Mouse (Mus musculus): ENCODE data around the gene Defa25.
"Not testable (repeated sequence)": the region's sequence is repeated elsewhere in the genome, so short reads cannot be mapped to it uniquely, and the experiment has no call there.

Gene Defa25

GRCm38 (mm10) chr8:21084142-21084541 is at the start of gene Defa25:
Gene Defa25, plus strand, starts transcription at chr8:21084442.
- not testable (repeated sequence) for DNase-seq (ENCODE audit: low spot score)

- DNase-seq (ENCODE audit: low spot score) = not testable (repeated sequence)
These were observed 29.5 kb upstream of the Defa25 start, which contains the start of gene Defa23 for GRCm38 (mm10) chr8:21054747-21055146. Gene Defa23, plus strand, starts transcription at chr8:21055047.

GRCm38 (mm10) chr8:21064738-21065137 is 19.5 kb upstream of the Defa25 start, which contains the start of gene Defa35:
Gene Defa35, plus strand, starts transcription at chr8:21065038.
- DNase-seq (ENCODE audit: low spot score) = not testable (repeated sequence)

DNA sequence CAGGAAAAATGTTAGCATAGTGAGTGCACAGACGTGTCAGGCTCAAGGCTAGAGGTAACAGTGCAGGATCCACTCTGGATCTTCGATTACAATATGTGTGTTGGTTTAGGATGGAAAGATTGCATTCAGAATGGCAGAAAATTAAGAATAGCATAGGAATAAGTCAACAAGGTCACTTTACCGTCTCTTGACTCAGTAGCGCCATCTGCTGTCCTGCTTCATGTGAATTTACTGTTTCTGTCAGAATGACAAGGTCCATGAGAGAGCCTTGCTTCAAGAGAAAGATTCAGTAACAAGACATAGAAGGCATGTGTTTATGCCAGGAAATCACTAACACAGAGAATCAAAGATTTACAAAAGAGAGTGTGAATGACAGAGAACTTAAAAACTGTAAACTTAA is 8.9 kb downstream of the Defa25 start:
- peak; percentile 33 for DNase-seq (ENCODE audit: low spot score)

DNA sequence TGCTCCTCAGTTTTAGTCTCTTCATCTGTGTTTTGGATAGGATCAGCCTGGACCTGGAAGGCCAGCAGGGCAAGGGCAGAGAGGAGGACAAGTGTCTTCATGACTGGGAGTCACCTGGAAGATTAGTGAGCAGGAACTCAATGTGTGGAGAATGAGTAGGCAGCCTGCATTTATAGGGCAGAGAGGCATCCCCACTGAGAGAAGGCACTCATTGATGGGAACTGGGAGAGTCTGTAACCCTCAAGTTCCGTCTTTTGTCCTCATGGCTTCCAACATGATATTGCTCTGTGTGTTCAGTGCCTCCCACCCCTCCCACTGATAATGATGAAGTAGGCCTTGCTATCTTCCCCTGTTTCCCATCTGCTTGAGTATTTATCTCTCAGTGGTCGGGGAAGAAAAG is 11.7 kb downstream of the Defa25 start, which contains the start of gene Gm14851:
TSS of gene Gm14851 (minus strand) at position 101 of the 400 bp plus-strand sequence.
- DNase-seq (ENCODE audit: low spot score) = not testable (repeated sequence)

GRCm38 (mm10) chr8:21134342-21134741 is 50.1 kb downstream of the Defa25 start, which contains the start of gene Defa30:
Gene Defa30, plus strand, starts transcription at chr8:21134642.
- DNase-seq (ENCODE audit: low spot score) = not testable (repeated sequence)

All from retina, embryonic 14.5 days (tissue).